Mouse (Mus musculus) bone marrow macrophage, adult 2 months (primary cell): ENCODE results near the gene Myg1.

ENCODE experiments used
- CTCF ChIP-seq: IDR thresholded peaks from 2 replicates; pipeline ENCODE4 v1.5.1; 2012; ENCODE audit warnings: low read depth, mild to moderate bottlenecking, low read length, moderate library complexity
- POLR2A ChIP-seq: IDR thresholded peaks from 2 replicates; pipeline ENCODE4 v1.6.1; 2012; ENCODE audit warnings: mild to moderate bottlenecking, low read depth, low read length, borderline replicate concordance

- TF ChIP-seq CTCF (no peak), POLR2A (no peak)
Observed at GRCm38 (mm10) chr15:102369972-102370371, 38.5 kb downstream of the Myg1 start.
